Mouse (Mus musculus): ENCODE measurements around the gene Bak1.
A peak's percentile ranks its signal among the peaks of the same experiment; 100 is the strongest.

Gene Bak1

GRCm38 (mm10) chr17:27021076-27021475 is 7.7 kb downstream of the Bak1 start:
- no peak for DNase-seq

- no peak for DNase-seq
These were observed 10.1 kb downstream of the Bak1 start for GRCm38 (mm10) chr17:27018555-27019196.

- peak; percentile 87 for DNase-seq
These were observed 11.0 kb downstream of the Bak1 start for GRCm38 (mm10) chr17:27017564-27018499.

GRCm38 (mm10) chr17:27012909-27013308 is 15.9 kb downstream of the Bak1 start:
- DNase-seq: peak; percentile 79

GRCm38 (mm10) chr17:27011998-27012672 is 16.7 kb downstream of the Bak1 start:
- DNase-seq: no peak

- DNase-seq: peak; percentile 53
These were observed 17.6 kb downstream of the Bak1 start for GRCm38 (mm10) chr17:27011167-27011566.

- DNase-seq: no peak
These were observed 20.5 kb downstream of the Bak1 start for GRCm38 (mm10) chr17:27008277-27008676.

GRCm38 (mm10) chr17:27005644-27006043 is 23.2 kb downstream of the Bak1 start:
- DNase-seq: no peak

GRCm38 (mm10) chr17:27004903-27005485 is 23.8 kb downstream of the Bak1 start:
- DNase-seq: no peak

- no peak for DNase-seq
These were observed 24.4 kb downstream of the Bak1 start for GRCm38 (mm10) chr17:27004431-27004830.

- no peak for DNase-seq
These were observed 26.9 kb downstream of the Bak1 start for GRCm38 (mm10) chr17:27001889-27002288.

GRCm38 (mm10) chr17:27001151-27001550 is 27.7 kb downstream of the Bak1 start:
- DNase-seq: no peak

- DNase-seq: peak; percentile 58
These were observed 28.8 kb downstream of the Bak1 start for GRCm38 (mm10) chr17:26999996-27000395.

- no peak for DNase-seq
These were observed 30.5 kb downstream of the Bak1 start for GRCm38 (mm10) chr17:26998283-26998682.

- no peak for DNase-seq
These were observed 31.1 kb downstream of the Bak1 start for GRCm38 (mm10) chr17:26997661-26998060.

GRCm38 (mm10) chr17:26995562-26995961 is 33.2 kb downstream of the Bak1 start:
- no peak for DNase-seq

GRCm38 (mm10) chr17:26995006-26995405 is 33.8 kb downstream of the Bak1 start:
- no peak for DNase-seq

- no peak for DNase-seq
These were observed 34.4 kb downstream of the Bak1 start for GRCm38 (mm10) chr17:26994410-26994809.

GRCm38 (mm10) chr17:26990521-26990920 is 38.3 kb downstream of the Bak1 start:
- DNase-seq: no peak

GRCm38 (mm10) chr17:26985503-26986179 is 43.2 kb downstream of the Bak1 start:
- no peak for DNase-seq

GRCm38 (mm10) chr17:26983382-26983781 is 45.4 kb downstream of the Bak1 start:
- DNase-seq: no peak

GRCm38 (mm10) chr17:26981050-26981449 is 47.8 kb downstream of the Bak1 start:
- DNase-seq: no peak

Measured in right cerebral cortex, adult 18-20 months (tissue).